Mouse (Mus musculus): Measurements from ENCODE around the gene Nlk.

- no peak for TF ChIP-seq CTCF (IDR thresholded peaks at IDR 0.05)
- TF ChIP-seq EP300 (IDR thresholded peaks at IDR 0.05) = no peak
Measured at GRCm38 (mm10) chr11:78594271-78594964, 102.8 kb downstream of the Nlk start.
